Mouse (Mus musculus) cerebellum, postnatal 10 days (tissue): ENCODE measurements at regions not wholly inside any gene's neighbourhood (a gene's known extent, or its start where the extent isn't known, plus 50 kb on each side); places are given as distances from the start of the nearest gene placed in this dataset.

Experiments used
- DNase-seq, 2 experiments: peaks; one replicate each; pipeline ENCODE4 v3.0.0; 2021; ENCODE audit warnings: mixed read lengths in 2 of 2

- no peak for DNase-seq
These were observed 614.4 kb downstream of the Ntrk3 start for GRCm38 (mm10) chr7:78123386-78123785.

DNA sequence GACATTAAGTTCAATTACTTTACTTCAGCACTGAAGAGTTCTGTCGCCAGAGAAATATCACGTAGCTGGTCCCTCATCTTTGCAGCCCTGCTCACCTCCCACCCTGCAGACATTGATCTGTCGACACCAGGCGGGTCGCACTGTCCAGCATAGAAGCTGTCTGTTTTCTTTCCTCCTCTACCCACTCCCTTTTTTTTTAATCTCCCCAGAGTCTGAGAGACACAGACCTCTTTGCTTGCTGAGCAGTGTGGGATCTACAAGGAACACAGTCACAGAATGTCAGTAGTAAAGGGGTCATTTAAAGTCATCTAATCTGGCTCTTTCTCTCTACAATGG lies 616.7 kb downstream of the Ntrk3 start:
- no peak for DNase-seq

DNA sequence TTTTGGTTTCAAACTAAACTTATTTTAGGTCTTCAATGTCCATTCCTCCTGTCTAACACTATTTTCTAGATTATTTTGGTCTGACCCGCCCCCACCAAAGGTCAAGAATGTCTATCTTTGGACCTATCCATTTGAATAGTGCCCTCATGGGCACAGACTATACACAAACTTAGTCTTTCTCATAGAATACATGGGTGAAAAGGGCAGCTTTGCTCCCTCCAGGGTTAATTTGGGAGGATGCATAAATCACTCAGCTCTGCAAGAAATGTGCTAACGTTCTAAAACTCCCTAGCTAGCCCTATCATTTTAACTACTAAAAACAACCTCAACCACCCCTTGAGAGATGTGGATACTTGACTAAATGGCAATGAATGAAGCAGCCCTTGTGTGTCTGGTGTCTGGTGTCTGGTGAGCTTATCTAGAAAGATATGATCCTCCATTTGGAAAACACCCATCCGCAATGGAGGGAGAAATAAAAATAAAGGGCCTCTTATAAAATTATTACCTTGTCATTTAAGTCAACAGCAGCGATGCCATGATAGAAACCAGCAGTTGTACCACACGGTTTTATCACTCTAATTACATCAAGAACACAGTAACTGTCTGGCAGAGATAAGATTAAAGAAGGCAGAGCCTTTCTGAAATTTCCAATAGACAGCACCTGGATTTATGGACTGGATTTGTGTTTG lies 617.2 kb downstream of the Ntrk3 start:
- DNase-seq = no peak

GRCm38 (mm10) chr7:78119809-78120208 lies 618.0 kb downstream of the Ntrk3 start:
- DNase-seq = no peak

- peak; percentile 57 for DNase-seq
These were observed 626.5 kb downstream of the Ntrk3 start for GRCm38 (mm10) chr7:78111291-78111690.

DNA sequence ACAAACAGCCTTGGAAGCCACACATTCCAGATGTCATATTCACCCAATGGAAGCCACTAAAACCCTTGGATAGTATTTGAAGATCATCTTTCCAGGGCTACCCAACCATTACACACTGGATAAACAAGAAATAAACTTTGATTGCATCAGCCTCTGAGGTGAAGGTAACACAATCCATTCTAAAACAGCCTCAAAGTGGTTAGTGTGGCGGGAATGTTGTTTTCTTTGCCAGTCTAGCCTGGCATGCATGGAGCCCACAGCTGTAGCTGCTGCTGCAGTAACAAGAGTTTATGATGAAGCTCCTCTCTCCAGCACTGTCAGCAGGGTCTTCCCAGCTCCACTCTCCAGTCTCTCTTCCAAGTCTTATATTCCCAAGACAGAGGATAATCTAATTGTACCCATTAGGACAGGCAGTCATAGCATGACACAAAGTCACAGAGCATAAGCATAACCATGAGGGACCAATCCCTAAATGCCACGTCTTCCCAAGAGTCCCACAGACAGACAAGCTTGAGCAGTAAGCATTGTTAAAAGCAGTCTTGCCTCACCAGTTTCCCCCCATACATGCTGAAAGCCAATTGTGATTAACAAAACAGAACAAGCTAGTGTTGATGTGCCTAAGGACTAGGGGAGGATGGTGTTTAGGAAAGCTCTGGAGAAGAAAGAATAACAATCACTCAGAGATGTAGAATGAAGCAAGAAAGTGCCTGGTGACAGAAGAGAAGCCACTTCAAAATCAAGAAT lies 634.1 kb downstream of the Ntrk3 start:
- no peak for DNase-seq

DNA sequence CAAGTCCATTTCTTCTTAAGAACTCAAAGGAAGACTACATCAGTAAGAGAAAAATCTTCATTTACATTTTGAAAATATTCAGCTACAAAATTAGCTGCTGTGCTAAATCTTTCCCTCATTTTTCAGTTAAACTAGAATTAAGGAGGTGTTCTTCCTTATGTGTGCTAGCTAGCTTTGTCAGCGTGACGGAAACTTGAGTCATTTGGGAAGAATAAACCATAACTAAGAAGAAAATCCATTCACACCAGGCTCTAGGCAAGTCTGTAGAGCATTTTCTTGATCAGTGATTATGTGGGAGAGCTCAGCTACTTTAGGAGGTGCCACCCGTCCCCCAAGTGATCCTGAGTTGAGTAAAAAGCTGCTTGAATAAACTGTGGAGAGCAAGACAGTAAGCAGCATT lies 635.4 kb downstream of the Ntrk3 start:
- no peak for DNase-seq

GRCm38 (mm10) chr7:78086566-78087008 lies 651.2 kb downstream of the Ntrk3 start:
- peak; percentile 49 to 50 for DNase-seq

DNA sequence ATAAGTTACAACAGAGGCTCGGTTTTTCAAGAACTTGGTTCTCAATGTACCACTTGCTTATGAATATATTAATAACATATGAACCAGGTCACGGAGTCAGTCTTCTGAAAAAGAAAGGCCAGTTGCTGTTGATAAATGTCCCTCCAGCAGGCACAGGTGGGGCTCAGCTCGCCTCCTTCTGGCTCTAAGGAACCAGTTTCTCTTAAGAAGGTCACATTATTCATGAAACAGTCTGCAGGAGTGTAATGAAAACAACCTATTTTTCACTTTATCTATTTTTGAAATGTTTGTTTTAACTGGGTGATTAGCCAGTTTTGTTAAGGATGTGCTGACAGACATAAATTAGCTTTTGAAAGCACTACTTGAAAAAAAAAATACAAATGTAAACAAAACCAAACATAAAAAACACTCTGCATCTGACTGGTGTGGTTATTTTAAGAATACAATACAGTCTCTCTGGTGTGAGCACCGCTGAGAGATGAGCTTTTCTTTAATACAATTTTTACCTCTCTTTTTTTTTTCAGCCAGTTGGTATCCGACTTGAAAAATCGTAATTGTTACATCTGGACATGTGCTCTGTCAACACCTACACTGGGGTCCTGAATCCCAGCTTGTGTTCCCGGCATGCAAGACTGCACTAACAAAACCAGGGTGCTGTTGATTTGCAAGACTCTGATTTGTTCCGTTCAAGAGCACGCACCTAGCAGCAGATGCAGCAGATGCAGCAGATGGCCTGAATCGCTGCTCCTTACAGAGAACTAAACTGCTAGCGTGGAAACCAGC lies 651.8 kb downstream of the Ntrk3 start:
- peak in 1 of 2 experiments; percentile 3 for DNase-seq

DNA sequence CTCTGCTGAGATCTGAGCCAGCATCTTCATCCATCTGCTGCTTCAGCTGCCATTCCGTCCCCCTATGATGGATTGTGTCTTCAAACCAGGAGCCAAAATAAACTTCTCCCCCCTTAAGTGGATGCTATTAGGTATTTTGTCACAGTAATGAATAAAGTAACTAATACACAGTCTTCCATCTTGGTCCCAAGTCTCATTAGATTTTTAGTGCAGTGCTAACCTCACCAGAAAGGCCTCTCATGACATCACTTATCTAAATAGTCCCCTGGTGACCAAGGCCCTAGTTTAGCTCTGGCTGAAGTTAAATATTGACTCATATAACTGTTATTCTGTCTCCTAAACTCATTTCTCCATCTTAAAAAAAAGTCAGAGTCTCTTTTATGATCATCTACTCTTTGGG lies 658.1 kb downstream of the Ntrk3 start:
- DNase-seq = no peak

GRCm38 (mm10) chr7:78071131-78071530 lies 666.7 kb downstream of the Ntrk3 start:
- peak; percentile 8 to 29 for DNase-seq

GRCm38 (mm10) chr7:78061631-78062030 lies 676.2 kb downstream of the Ntrk3 start:
- no peak for DNase-seq

- peak in 1 of 2 experiments; percentile 7 for DNase-seq
These were observed 688.2 kb downstream of the Ntrk3 start for GRCm38 (mm10) chr7:78049606-78050005.

DNA sequence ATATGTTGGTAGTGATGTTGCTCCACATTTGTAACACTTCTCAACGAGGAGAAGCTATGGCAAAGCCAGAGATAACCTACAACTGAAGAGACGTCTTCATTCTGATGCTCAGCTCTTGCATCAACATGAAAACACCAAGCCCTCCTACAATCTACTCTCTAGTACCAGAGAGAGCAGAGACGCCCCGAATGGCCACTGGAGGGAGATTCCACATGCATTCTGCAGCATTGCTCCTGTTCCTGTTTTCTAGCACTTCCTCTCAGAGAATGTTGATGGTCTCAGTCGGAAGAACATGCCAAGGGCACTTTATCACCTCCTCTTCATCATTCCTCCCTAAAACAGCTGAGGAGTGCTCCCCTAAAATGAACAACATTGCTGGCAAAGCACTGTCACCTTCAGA lies 692.4 kb downstream of the Ntrk3 start:
- peak; percentile 39 for DNase-seq

DNA sequence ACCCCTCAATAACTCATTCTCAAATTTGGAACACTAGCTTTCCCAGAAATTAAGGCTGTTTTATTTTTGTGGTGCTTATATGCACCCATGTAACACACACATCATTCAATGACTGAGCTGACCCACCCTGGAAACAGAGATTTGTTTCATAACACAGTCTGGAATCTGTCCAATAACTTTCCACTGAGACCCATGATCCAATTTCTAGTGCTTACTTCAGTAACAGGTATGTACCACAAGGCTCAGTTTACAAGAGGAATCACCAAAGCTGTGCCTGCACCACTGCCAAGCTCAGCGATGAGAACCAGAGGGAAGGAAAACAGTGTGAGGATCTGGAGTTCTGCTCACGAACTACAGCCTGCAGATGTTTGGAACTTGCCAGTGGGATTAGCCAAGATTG lies 706.8 kb downstream of the Ntrk3 start:
- DNase-seq = no peak

DNA sequence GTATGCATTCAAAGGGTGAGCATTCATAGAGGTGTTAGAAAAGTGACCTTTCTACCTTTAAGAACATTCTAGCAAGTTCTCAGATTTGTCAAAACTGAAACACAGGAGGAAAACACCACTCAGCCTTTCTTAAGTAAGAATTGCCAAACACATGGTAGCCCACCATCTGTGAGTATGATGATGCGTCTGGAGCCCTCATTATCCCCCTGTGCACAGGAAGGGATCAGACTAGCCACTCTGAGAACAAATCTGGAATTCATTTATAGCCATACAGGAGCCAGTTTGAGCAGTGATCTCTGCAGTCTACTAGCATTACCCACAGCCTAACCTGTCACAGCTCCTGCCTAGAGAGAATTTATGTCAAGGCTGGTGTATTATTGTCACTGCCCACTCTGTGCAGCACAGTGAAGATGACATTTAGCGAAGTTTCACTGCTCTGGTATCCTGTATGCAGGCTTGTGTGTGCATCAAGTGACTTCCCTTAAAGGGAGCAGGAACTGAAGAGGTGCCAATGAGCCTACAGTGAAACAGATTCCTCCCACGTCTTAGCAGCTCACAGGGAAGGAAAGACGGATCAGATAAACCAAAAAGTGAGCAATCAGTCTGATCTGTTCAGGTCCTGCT lies 710.7 kb downstream of the Ntrk3 start:
- peak; percentile 7 to 9 for DNase-seq

- DNase-seq = no peak
These were observed 714.2 kb downstream of the Ntrk3 start for GRCm38 (mm10) chr7:78023591-78023990.

- DNase-seq = no peak
These were observed 714.7 kb downstream of the Ntrk3 start for GRCm38 (mm10) chr7:78023075-78023474.

GRCm38 (mm10) chr7:78013631-78014030 lies 724.2 kb downstream of the Ntrk3 start:
- DNase-seq = no peak

DNA sequence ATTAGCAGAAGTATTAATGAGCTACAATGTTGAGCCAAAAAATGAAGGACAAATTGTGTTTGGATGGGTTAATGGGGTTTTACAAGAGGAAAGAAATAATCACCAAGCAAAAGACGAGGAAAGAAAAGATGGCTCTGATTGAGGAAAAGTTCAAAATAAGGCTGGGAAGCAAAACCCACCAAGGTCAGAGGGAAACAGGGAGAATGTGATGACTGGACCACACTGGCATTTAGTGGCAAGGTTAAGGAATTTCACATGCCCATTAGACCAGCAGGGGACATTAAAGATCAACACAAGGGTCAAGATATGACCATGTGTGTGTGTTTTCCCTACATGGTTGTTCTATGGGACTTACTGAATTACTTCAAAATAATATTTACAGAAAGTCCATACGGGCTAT lies 734.7 kb downstream of the Ntrk3 start:
- DNase-seq = no peak

DNA sequence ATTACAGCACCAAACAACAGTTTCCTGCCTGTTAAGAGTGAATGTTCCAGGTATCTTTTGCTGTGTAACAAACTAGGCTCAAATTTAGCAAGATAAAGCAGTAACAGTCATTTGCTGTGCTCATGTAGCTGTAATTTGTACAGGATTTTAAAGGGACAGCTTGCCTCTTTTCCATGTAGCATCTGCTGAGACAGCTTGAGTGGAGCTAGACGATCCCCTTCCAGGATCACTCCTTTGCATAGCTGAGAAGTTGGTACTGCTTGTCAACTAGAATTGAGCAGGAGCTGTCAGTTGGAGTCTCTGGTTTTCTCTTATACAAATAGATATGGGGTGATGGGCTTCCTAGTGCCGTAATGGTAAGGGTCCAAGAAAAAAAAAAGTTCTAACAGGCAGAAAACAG lies 744.0 kb downstream of the Ntrk3 start:
- no peak for DNase-seq

DNA sequence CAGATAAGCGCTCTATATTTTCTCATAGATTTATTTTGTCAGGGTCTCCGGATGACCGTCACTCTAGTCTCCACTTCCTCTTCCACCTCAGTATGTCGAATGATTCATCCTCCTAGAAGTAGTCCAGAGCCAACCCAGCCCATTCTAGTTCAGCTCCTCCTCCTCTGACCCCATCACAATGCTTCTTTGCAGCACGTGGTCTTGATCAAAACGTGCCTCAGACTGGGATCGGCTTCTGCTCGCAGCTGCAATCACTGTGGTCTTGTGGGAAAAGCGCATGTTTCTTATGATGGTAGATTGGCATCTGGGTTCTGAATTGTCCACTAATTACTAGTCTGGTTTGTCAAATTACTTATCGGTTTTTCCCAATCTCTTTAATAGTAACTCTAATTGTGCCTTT lies 747.7 kb downstream of the Ntrk3 start:
- DNase-seq = no peak

DNA sequence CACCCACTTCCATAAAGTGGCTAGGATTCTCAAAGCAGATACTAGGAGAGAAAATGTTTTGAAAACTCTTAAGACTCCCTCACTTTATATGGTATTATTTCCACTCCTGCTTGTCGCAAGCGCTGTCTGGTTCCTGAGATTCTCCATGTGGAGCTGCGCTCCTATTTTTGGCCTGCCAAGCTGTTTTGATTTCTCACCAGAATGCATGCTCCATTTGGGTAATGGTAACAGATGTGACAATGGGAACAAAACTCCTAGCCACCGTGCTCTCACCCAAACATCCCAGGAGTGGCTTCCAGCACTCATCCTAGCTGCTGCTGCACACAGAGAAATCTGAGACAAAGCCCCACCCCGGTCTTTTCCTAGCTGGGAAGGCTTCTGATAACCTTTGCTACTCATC lies 749.6 kb downstream of the Ntrk3 start:
- no peak for DNase-seq
